Mouse (Mus musculus) heart, postnatal 36 days (tissue): ENCODE results near the gene Zfp410. TPM values are rescaled to one million over a fixed set of nuclear protein-coding genes. Genes with fewer than 3 reads are reported as not detected.
"Not testable (repeated sequence)": the region's sequence is repeated elsewhere in the genome, so short reads cannot be mapped to it uniquely, and the experiment has no call there.

Experiments
- DNase-seq, 2 experiments: peaks; one replicate each; pipeline ENCODE4 v3.0.0; 2021 to 2022
- intact Hi-C: fragments of 180-260 bp; cut with DNase I; formaldehyde crosslinking; loops from one replicate; pipeline ENCODE4 v1.15.1; 2025
- total RNA-seq, 2 experiments: library from RNA; stranded (reverse); gene quantifications; 2 replicates each; pipeline ENCODE4 v1.2.3; 2021

Gene Zfp410
- total RNA-seq, 2 experiments from 2014 or later, result 23.8 to 25.4 TPM

GRCm38 (mm10) chr12:84358699-84359098 lies 42.0 kb downstream of the Zfp410 start:
- intact Hi-C loops, DNase-seq: not testable (repeated sequence)

- intact Hi-C loops, result loop anchor here (2.0 to 5.0 kb wide), 2 partner anchors 47 to 85 kb away; partner anchors contain the start of genes Bbof1 and Entpd5
- DNase-seq, result peak; percentile 89 to 91
Measured at GRCm38 (mm10) chr12:84361555-84362489, 45.2 kb downstream of the Zfp410 start, which contains the start of the genes Coq6 and Fam161b. Coq6 (plus strand) TSS chr12:84361657. Fam161b (minus strand) TSS chr12:84361833.

- DNase-seq, result no peak
- intact Hi-C loops, result loop anchor here (2.0 to 5.0 kb wide), 2 partner anchors 46 to 84 kb away; partner anchors contain the start of genes Bbof1 and Entpd5
Measured at GRCm38 (mm10) chr12:84362872-84363271, 46.2 kb downstream of the Zfp410 start.

- intact Hi-C loops, result loop anchor here (5.0 kb wide), 1 partner anchor 83 kb away; no protein-coding TSS in a partner anchor
- DNase-seq, result no peak
Measured at GRCm38 (mm10) chr12:84364291-84364690, 47.6 kb downstream of the Zfp410 start.

- no peak for DNase-seq
- intact Hi-C loops, result no loop called here
Measured at GRCm38 (mm10) chr12:84365137-84365536, 48.5 kb downstream of the Zfp410 start.

GRCm38 (mm10) chr12:84366971-84367370 lies 50.3 kb downstream of the Zfp410 start:
- intact Hi-C loops, result no loop called here
- DNase-seq, result no peak

- no peak for DNase-seq
- intact Hi-C loops, result no loop called here
Measured at GRCm38 (mm10) chr12:84371647-84372046, 55.0 kb downstream of the Zfp410 start.

GRCm38 (mm10) chr12:84373831-84374481 lies 57.3 kb downstream of the Zfp410 start:
- no peak for DNase-seq
- intact Hi-C loops, result no loop called here

- intact Hi-C loops, result no loop called here
- no peak for DNase-seq
Measured at GRCm38 (mm10) chr12:84382369-84382768, 65.7 kb downstream of the Zfp410 start.

GRCm38 (mm10) chr12:84384644-84385081 lies 68.0 kb downstream of the Zfp410 start:
- intact Hi-C loops, result no loop called here
- DNase-seq, result peak; percentile 56 to 65

- no peak for DNase-seq
- intact Hi-C loops, result no loop called here
Measured at GRCm38 (mm10) chr12:84385408-84385807, 68.8 kb downstream of the Zfp410 start.

- DNase-seq, result no peak
- intact Hi-C loops, result no loop called here
Measured at GRCm38 (mm10) chr12:84388097-84388496, 71.4 kb downstream of the Zfp410 start.

GRCm38 (mm10) chr12:84388774-84389400 lies 72.2 kb downstream of the Zfp410 start:
- intact Hi-C loops, result no loop called here
- DNase-seq, result no peak

GRCm38 (mm10) chr12:84390336-84390735 lies 73.7 kb downstream of the Zfp410 start:
- intact Hi-C loops, result no loop called here

GRCm38 (mm10) chr12:84392681-84393080 lies 76.0 kb downstream of the Zfp410 start:
- intact Hi-C loops, result no loop called here
- no peak for DNase-seq

More at GRCm38 (mm10) chr12:84390336-84390735, 73.7 kb downstream of the Zfp410 start:
- no peak for DNase-seq

Other genes with a start within 250 kb of the Zfp410 start
- not detected for gene Acot5, start 247.5 kb upstream of the Zfp410 start, total RNA-seq
- gene Acot6, start 216.2 kb upstream of the Zfp410 start, total RNA-seq, result 1 to 10 TPM; 1.7 to 3.3 TPM
- 1 to 10 TPM; 8.5 to 8.8 TPM for gene Dnal1, start 202.5 kb upstream of the Zfp410 start, total RNA-seq
- gene Pnma1, start 168.4 kb upstream of the Zfp410 start, total RNA-seq, result under 1 TPM; 0.11 to 0.22 TPM
- gene Elmsan1, start 98.0 kb upstream of the Zfp410 start, total RNA-seq, result 10 to 100 TPM; 15.6 to 15.9 TPM
- gene Ptgr2, start 31.6 kb upstream of the Zfp410 start, total RNA-seq, result 100 to 1,000 TPM; 210 to 234 TPM
- 100 to 1,000 TPM; 105 to 114 TPM for gene Coq6, start 44.8 kb downstream of the Zfp410 start, total RNA-seq
- gene Fam161b, start 45.0 kb downstream of the Zfp410 start, total RNA-seq, result 10 to 100 TPM in 1 of 2 experiments, 1 to 10 TPM in 1; 8.5 to 10.3 TPM
- gene Entpd5, start 92.2 kb downstream of the Zfp410 start, total RNA-seq, result 10 to 100 TPM; 61.6 to 68.2 TPM
- 1 to 10 TPM; 1.2 TPM for gene Bbof1, start 92.2 kb downstream of the Zfp410 start, total RNA-seq
- 10 to 100 TPM; 11.7 to 12.1 TPM for gene Rnf113a2, start 100.3 kb downstream of the Zfp410 start, total RNA-seq
- 100 to 1,000 TPM; 208 to 210 TPM for gene Aldh6a1, start 134.2 kb downstream of the Zfp410 start, total RNA-seq
- gene Lin52, start 134.6 kb downstream of the Zfp410 start, total RNA-seq, result 10 to 100 TPM; 12.4 to 14.9 TPM